Mouse (Mus musculus) C2C12 (cell line): ENCODE data around the gene St3gal2.

Experiments used
- CEBPB ChIP-seq: IDR thresholded peaks from one replicate; pipeline ENCODE4 v1.6.1; 2011; ENCODE audit warnings: low read depth, mild to moderate bottlenecking, control low read depth, moderate library complexity
- CTCF ChIP-seq: IDR thresholded peaks from one replicate; pipeline ENCODE4 v1.5.1; 2011; ENCODE audit not compliant: control insufficient read depth, insufficient read depth, insufficient read length
- FOSL1 ChIP-seq: IDR thresholded peaks from one replicate; pipeline ENCODE4 v1.8.0; 2011; ENCODE audit warnings: mild to moderate bottlenecking, low read length; ENCODE audit not compliant: poor library complexity, insufficient read depth, severe bottlenecking
- MAX ChIP-seq: IDR thresholded peaks from one replicate; pipeline ENCODE4 v1.6.1; 2011; ENCODE audit warnings: mild to moderate bottlenecking, control low read depth
- MYOD1 ChIP-seq: IDR thresholded peaks from one replicate; pipeline ENCODE4 v1.6.1; 2011; ENCODE audit warnings: low read depth; ENCODE audit not compliant: control insufficient read depth, insufficient read length
- MYOG ChIP-seq: IDR thresholded peaks from one replicate; pipeline ENCODE4 v1.6.1; 2011; ENCODE audit not compliant: control insufficient read depth, insufficient read length; ENCODE audit errors: extremely low read depth
- USF1 ChIP-seq: IDR thresholded peaks from one replicate; pipeline ENCODE4 v1.6.1; 2011; ENCODE audit warnings: low read depth, mild to moderate bottlenecking, control low read depth, moderate library complexity

GRCm38 (mm10) chr8:110895254-110895653, 24.5 kb upstream of the St3gal2 start:
- TF ChIP-seq CTCF (no peak), MAX (no peak), CEBPB (no peak), MYOG (no peak), MYOD1 (no peak), USF1 (no peak), FOSL1 (no peak)
